Mouse (Mus musculus) lung, adult 2 months (tissue): ENCODE data around the gene Pfdn4.

Source experiments
- CTCF ChIP-seq: fragments of 200-500 bp; IDR thresholded peaks from 2 replicates; pipeline ENCODE4 v1.5.1; 2011; ENCODE audit warnings: mild to moderate bottlenecking, low read length, control low read depth; ENCODE audit not compliant: insufficient read depth
- POLR2A ChIP-seq: fragments of 200-500 bp; IDR thresholded peaks from 2 replicates; pipeline ENCODE4 v1.6.1; 2011; ENCODE audit warnings: low read depth, mild to moderate bottlenecking, control low read depth, low read length, borderline replicate concordance; ENCODE audit errors: extremely low read depth

- TF ChIP-seq CTCF, result no peak
- no peak for TF ChIP-seq POLR2A
Measured at GRCm38 (mm10) chr2:170482019-170482540, 14.1 kb upstream of the Pfdn4 start.
